Mouse (Mus musculus): Measurements from ENCODE around the gene Kbtbd13.

Kbtbd13 gene

GRCm38 (mm10) chr9:65347112-65347850, 44.2 kb downstream of the Kbtbd13 start:
- DNase-seq (ENCODE audit: low spot score in 2 of 2): no peak

DNA sequence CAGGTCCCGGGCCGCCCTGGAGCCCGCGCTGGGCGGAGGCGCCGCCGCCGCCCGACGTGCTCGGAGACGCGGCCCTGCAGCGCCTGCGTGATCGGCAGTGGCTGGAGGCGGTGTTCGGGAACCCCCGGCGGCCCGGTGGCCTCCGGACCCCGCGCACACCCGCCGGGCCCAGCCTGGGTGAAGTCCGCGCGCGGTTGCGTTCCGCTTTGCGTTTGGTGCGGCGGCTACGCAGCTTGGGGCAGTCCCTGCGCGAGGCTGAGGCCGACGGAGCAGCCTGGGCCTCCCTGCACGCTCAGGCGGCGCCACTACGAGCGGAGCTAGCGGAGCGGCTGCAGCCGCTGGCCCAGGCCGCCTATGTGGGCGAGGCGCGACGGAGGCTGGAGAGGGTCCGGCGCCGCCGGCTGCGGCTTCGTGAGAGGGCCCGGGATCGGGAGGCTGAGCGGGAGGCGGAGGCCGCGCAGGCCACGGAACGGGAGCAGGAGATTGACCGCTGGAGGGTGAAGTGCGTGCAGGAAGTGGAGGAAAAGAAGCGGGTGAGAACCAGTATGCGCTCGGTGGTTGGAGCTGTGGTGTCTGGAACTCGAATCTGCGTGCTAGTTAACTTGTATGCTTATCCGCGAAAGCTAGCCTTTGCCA, 44.9 kb downstream of the Kbtbd13 start:
- DNase-seq (ENCODE audit: low spot score in 2 of 2): peak in 1 of 2 experiments; percentile 37

DNA sequence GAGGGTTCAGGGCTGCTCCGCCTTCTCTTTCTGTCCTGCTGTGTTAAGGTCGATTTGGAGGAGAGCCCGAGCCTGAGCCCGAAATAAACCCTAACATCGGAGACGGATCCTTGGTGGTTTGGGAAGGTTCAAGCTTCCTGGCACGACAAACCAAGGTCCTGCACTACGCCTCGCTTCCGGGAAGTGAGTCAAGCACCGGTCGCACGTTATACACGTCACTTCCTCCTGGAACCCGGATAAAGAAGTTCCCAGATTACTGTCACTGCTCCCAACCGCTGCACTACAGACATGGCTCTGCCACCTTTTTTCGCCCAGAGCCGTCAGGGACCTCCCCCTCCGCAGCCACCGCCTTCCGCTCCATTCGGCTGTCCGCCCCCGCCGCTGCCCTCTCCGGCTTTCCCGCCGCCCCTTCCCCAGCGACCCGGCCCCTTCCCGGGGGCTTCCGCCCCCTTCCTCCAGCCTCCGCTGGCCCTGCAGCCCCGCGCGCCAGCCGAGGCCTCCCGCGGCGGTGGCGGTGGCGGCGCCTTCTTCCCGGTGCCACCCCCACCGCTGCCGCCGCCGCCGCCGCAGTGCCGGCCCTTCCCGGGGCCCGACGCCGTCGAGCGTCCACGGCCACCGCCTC, 45.5 kb downstream of the Kbtbd13 start, which contains the start of gene Pdcd7:
Gene Pdcd7, plus strand, starts transcription at position 251 of the 622 bp plus-strand sequence.
- DNase-seq (ENCODE audit: low spot score in 2 of 2): peak; percentile 85 to 92

- DNase-seq (ENCODE audit: low spot score in 2 of 2): peak in 1 of 2 experiments; percentile 2
Observed at GRCm38 (mm10) chr9:65345439-65345838, 46.0 kb downstream of the Kbtbd13 start.

DNA sequence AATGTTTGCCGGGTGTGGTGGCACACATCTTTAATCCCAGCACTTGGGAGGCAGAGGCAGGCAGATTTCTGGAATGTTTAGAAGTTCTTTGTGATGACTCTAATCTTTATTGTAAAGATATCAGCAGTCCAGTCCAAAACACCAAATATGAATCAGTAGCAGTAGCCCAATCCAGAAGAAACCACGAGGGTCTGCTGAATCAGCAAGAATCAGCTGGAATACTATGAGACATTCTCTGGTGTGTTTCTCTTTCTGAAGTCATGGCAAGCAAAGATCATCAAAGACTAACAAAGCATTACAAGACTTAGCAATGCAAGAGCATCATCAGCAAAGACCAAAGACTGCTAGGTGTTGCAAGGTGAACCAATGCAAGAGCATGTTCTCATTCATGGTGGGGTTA, 51.0 kb downstream of the Kbtbd13 start:
- DNase-seq (ENCODE audit: low spot score in 2 of 2): no peak

DNA sequence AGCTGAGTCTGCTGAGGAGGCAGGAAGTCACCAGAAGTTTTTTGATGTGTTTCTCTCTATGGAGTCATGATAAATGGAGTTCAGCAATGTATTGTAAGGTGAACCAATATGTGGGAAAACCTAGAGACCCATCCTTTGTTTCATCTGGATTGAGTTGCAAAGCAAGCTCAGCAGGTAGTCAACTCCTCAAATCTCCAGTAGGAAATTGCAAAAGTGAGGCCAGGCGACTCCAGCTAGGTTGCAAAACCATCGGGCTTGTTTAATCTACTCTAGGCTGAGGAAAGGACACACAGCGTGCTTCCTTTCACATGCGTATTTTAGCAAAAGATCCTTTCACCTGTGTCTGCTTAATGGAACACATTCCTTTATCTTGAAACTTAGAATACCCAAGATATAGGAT, 52.3 kb downstream of the Kbtbd13 start:
- no peak for DNase-seq (ENCODE audit: low spot score in 2 of 2)

Data from cerebellum, postnatal 4 days (tissue).